Mouse (Mus musculus) thymus, adult 2 months (tissue): ENCODE results near the gene Pank4. TPM values are rescaled to one million over a fixed set of nuclear protein-coding genes. Genes with fewer than 3 reads are reported as not detected.

Source experiments
- DNase-seq: peaks from one replicate; pipeline ENCODE4 v3.0.0; 2021
- H3K27ac ChIP-seq: fragments of 200-500 bp; 2 replicates; pipeline ENCODE4 v1.5.1; 2012; ENCODE audit warnings: low read length, control low read depth; ENCODE audit not compliant: control insufficient read depth, insufficient read depth
- H3K27me3 ChIP-seq: fragments of 200-500 bp; 2 replicates; pipeline ENCODE4 v1.6.1; 2012; ENCODE audit warnings: mild to moderate bottlenecking, low read length, moderate library complexity, mixed read lengths; ENCODE audit not compliant: control insufficient read depth, insufficient read depth
- H3K36me3 ChIP-seq: fragments of 200-500 bp; 2 replicates; pipeline ENCODE4 v1.6.1; 2012; ENCODE audit warnings: mild to moderate bottlenecking, low read length, moderate library complexity; ENCODE audit not compliant: control insufficient read depth, insufficient read depth
- H3K4me1 ChIP-seq: fragments of 200-500 bp; replicated peaks from 2 replicates; pipeline ENCODE4 v1.6.1; 2012; ENCODE audit warnings: low read length; ENCODE audit not compliant: control insufficient read depth, insufficient read depth
- H3K4me3 ChIP-seq: fragments of 200-500 bp; 2 replicates; pipeline ENCODE4 v1.5.1; 2012; ENCODE audit warnings: mild to moderate bottlenecking, low read length, control low read depth, moderate library complexity; ENCODE audit not compliant: control insufficient read depth, insufficient read depth
- CTCF ChIP-seq: fragments of 200-500 bp; IDR thresholded peaks from 2 replicates; pipeline ENCODE4 v1.5.1; 2012; ENCODE audit warnings: mild to moderate bottlenecking, control low read depth, low read length, moderate library complexity, borderline replicate concordance; ENCODE audit not compliant: control insufficient read depth, poor library complexity, insufficient read depth; ENCODE audit errors: extremely low read depth
- POLR2A ChIP-seq: fragments of 200-500 bp; IDR thresholded peaks from 2 replicates; pipeline ENCODE4 v1.6.1; 2012; ENCODE audit warnings: mild to moderate bottlenecking, low read length, control low read depth, moderate library complexity; ENCODE audit not compliant: control insufficient read depth, poor library complexity, insufficient read depth; ENCODE audit errors: extremely low read depth
- WGBS: fragments of 180-500 bp; shearing (Covaris S2); methylation state at CpG from one replicate; pipeline ENCODE4 v1.1.7; 2018; 5-methylcytosine and 5-hydroxymethylcytosine counted together
- polyA plus RNA-seq: library from polyadenylated mRNA; depleted of rRNA; stranded (reverse); fragments of >200 nt; gene quantifications from 2 replicates; pipeline ENCODE4 v1.2.3, GENCODE M21; 2012

Pank4 gene
- polyA plus RNA-seq, 1 experiment: 155 TPM

DNA sequence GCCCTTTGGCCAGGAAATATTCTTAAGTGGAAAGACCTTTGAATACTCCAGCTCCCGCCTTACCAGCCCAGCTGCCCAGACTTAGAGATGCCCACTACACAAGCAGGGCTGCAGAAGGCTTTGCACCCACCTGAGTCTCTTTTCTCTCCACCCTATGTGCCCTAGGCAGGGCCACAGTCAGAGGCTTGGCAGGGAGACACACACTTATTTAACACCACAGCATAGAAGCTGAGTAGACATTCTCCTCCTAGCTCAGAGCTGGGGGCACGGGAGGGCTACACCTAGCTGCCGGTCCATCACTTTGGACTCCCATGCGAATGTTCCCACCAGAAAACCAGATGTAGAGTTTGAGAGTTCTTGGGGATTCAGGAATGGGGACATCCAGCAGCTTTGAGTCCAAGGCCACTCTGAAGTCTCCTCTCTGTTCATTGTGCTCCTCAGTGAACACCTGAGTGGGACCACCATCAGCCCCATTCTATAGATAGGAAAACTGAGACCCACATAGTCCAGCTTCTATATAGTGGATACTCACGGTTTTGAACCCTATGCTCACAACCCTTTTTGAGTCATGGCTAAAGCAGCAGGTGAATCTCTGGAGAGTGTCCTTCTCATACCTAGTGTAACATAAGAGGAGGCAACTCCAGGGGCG is 14.9 kb upstream of the Pank4 start:
- Histone ChIP-seq H3K27ac (no peak overlapping the region), H3K36me3 (no peaks in the 10 kb centered on the region), H3K4me1 (no peaks in the 10 kb centered on the region), H3K27me3 (peaks cover 3% of the 10 kb centered on the region; the same call in 1 of the 2 replicates), H3K4me3 (no peak overlapping the region)
- TF ChIP-seq CTCF: no peak
- TF ChIP-seq POLR2A: no peak
- WGBS: 78% methylated on average over 6 of the region's 6 CpGs
- DNase-seq: no peak

DNA sequence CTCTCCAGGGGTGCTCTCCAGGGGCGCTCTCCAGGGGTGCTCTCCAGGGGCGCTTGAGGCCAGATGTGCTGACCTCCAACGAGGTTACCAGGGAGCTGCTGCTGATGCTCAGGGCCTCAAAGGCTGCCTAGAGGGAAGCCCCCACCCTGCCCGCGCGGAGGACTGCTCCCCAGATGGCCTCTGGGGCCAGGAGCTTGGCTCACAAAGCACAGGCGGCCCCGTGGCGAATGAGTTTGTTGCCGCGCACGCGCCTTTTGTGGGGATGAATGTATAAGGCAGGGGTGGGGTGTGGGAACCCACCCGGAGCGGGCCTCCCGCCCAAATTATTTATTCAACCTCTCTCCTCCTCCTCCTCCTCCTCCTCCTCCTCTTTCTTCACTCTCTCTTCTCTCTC is 14.3 kb upstream of the Pank4 start:
- WGBS: 15% methylated on average over 16 of the region's 16 CpGs

DNA sequence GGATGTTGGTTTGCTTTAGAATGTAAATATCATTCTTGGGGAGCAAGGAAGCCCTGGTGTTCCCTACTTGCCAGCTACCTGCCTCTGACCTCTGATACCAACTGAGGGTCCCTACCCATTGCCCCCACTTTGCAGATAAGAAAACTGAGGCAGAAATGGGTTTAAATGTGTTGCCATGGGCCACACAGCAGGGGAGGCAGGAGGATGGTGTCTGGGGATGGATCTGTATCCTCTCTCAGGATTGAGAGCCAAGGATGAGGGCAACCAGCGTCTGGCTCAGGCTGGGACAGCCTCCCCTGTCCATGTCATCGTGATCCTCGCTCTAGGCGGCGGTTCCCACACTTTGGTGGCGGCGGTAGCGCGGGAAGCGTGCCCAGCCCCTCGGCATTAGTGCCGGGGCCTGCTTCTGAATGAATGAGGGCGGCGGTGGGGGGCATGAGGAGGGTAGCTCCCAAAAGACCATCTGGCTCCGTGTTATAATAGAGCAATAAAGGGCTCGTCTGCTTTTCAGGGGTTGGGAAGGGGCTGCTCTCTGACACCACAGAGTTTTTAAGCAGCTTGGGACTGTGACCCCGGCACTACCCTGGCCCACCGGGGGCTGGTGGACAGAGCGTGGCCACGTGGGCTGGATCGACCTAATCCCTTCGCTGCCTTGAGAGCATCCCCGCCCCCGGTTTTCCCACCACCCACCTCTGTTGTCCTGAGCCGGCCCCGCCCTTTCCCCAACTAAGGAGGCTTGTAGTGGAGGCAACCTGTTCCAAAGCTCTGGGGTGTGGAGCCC is 11.3 kb upstream of the Pank4 start:
- no peak overlapping the region for H3K4me3 ChIP-seq
- TF ChIP-seq POLR2A (no peak), CTCF (no peak)
- WGBS: 18% methylated on average over 26 of the region's 26 CpGs
- DNase-seq: no peak
- no peaks in the 10 kb centered on the region for H3K36me3 ChIP-seq
- no peak overlapping the region for H3K27ac ChIP-seq
- H3K4me1 ChIP-seq: no peaks in the 10 kb centered on the region
- H3K27me3 ChIP-seq: peaks cover 3% of the 10 kb centered on the region; the same call in 1 of the 2 replicates

More for the DNA sequence above, 14.3 kb upstream of the Pank4 start:
- H3K4me1 ChIP-seq: no peaks in the 10 kb centered on the region
- peaks cover 3% of the 10 kb centered on the region; the same call in 1 of the 2 replicates for H3K27me3 ChIP-seq
- TF ChIP-seq POLR2A (no peak), CTCF (no peak)
- no peak for DNase-seq
- H3K4me3 ChIP-seq: no peak overlapping the region
- H3K27ac ChIP-seq: no peak overlapping the region
- no peaks in the 10 kb centered on the region for H3K36me3 ChIP-seq

DNA sequence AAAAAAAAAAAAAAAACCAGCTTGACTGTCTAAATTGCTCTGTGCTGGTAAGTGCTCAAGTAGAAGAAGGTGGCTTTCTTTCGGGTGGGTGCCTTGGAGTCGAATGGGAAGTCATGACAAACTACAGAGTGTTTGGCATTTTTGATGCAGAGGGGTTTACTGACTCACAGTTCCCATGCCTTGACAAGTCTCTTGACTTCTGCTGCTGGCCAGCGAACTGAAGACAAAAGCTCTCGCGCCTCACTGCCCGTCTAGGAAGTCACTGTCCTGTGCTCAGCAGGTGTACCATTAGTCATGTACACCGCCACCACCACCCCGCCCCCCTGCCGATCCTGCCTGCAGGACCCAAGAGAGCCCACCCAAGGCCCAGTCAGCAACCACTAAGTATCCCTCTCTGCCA is 7.3 kb upstream of the Pank4 start:
- DNase-seq: no peak
- Histone ChIP-seq H3K27ac (no peak overlapping the region), H3K4me1 (peaks cover 20% of the 10 kb centered on the region), H3K36me3 (no peaks in the 10 kb centered on the region), H3K4me3 (no peak overlapping the region), H3K27me3 (peaks cover 3% of the 10 kb centered on the region; the same call in 1 of the 2 replicates)
- TF ChIP-seq CTCF: no peak
- no peak for TF ChIP-seq POLR2A
- 89% methylated on average over 9 of the region's 9 CpGs for WGBS

DNA sequence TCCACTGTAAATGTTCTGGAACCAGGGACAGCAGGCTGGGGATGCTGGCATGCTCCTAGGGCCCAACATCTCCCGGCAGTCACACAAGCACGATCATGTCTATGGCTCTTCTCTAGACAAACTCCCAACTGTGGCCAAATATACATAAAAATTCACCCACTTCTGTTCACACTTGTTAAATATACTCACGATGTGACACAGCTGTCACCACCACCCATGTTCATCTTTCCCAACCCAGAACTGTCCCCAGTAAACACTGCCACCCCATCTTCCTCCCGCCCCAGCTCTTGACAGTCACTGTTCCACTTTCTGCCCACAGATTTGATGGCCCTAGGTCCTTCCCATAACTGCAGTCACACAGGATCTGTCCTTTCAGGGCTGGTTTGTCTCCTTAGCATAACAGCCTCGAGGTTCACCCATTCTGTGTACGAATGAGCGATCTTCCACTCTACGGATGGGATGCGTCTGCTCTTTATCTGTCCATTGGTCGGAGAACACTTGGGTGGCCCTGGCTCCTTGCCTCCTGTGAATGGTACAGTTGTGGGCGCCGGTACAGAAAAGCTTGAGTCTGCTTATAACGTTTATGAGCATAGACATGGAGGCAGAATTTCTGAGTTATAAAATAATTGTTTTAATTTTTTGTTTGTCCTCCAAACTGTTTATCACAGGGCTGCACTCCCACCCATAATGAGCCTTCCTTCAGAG is 6.5 kb upstream of the Pank4 start:
- Histone ChIP-seq H3K27me3 (peaks cover 3% of the 10 kb centered on the region; the same call in 1 of the 2 replicates), H3K4me3 (no peak overlapping the region), H3K4me1 (peaks cover 29% of the 10 kb centered on the region), H3K36me3 (no peaks in the 10 kb centered on the region), H3K27ac (no peak overlapping the region)
- DNase-seq: no peak
- no peak for TF ChIP-seq POLR2A
- no peak for TF ChIP-seq CTCF
- 87% methylated on average over 13 of the region's 13 CpGs for WGBS

DNA sequence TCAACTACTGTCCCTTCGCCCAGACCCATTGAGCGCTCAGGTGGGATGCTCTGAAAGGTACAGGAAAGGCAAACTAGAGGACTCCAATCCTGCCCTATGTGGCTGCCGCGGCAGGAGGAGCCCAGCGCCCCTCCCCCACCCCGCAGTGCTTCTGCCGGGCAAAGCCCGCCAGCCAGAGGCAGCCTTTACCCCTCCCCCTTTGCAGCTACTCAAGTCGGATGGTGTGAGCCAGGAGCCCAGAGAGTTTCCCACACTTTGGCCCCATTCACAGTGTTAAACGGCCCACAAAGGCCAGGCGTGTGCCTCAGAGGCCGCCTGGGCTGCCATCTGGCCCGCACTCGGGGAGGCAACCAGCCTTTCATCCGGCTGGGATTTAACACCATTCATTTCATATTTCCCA is 5.8 kb upstream of the Pank4 start:
- TF ChIP-seq CTCF: no peak
- no peak for DNase-seq
- no peaks in the 10 kb centered on the region for H3K36me3 ChIP-seq
- H3K27me3 ChIP-seq: peaks cover 3% of the 10 kb centered on the region; the same call in 1 of the 2 replicates
- no peak overlapping the region for H3K27ac ChIP-seq
- no peak overlapping the region for H3K4me3 ChIP-seq
- WGBS: 35% methylated on average over 15 of the region's 15 CpGs
- peaks cover 36% of the 10 kb centered on the region for H3K4me1 ChIP-seq

DNA sequence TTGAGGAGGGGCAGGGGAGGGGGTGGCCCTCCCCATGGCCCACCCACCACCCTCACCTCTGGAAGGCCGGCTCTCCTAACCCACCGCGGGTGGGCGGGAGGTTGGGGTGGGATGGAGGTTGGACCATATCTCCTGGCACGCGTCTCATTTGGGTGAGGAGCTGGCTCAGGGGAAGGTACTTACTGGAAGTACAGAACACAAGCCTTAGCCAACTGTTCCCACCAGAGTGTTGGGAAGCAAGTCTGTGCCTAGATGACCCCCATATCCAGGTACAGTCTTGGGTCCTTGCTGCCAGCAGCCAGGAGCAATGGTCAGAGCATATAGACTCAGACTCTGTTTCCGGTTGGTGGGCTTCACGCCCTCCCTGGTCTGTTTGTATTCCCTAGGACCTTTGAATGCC is 5.3 kb upstream of the Pank4 start:
- no peak for TF ChIP-seq CTCF
- TF ChIP-seq POLR2A: no peak
- H3K4me1 ChIP-seq: peaks cover 40% of the 10 kb centered on the region

More for the DNA sequence above, 5.3 kb upstream of the Pank4 start:
- DNase-seq: no peak
- H3K4me3 ChIP-seq: no peak overlapping the region
- H3K27ac ChIP-seq: no peak overlapping the region
- H3K36me3 ChIP-seq: no peaks in the 10 kb centered on the region
- 84% methylated on average over 8 of the region's 8 CpGs for WGBS
- H3K27me3 ChIP-seq: no peaks in the 10 kb centered on the region; the same call in 1 of the 2 replicates
